Mouse (Mus musculus) testis, adult 10 weeks (tissue): ENCODE results near the gene Adam30. TPM values are rescaled to one million over a fixed set of nuclear protein-coding genes. Genes with fewer than 3 reads are reported as not detected.

Source experiments
- polyA plus RNA-seq: library from polyadenylated mRNA; stranded (reverse); fragments of 350-450 nt; fragmentation: Illumina TruSeq; extraction: RNeasy Lipid Tissue Mini Kit (QIAGEN cat#74804); gene quantifications from one replicate; pipeline ENCODE4 v1.2.3, GENCODE M21; 2014; ENCODE audit warnings: low read depth, low replicate concordance

The Adam30 gene
- 76.5 TPM for polyA plus RNA-seq

DNA sequence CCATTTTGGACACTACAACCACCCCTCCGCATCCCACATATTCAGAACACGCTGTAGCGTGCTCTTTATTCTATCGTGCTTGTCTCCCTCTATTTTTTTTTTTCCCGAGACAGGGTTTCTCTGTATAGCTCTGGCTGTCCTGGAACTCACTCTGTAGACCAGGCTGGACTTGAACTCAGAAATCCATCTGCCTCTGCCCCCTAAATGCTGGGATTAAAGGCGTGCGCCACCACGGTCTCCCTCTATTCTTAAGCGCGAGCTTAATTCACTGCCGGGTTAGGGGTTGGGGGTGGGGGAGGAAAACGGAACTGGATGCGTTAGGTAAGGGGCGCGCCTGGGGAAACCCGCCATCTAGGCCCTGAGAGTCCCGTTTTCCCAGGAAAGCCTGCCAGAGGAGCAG, at the start of gene Adam30:
Gene Adam30 (plus strand): TSS at position 301 of the 400 bp plus-strand sequence.

Other genes starting within 250 kb of the Adam30 start
- 2.0 TPM for gene Notch2, start 147.1 kb upstream of the Adam30 start, polyA plus RNA-seq
- 0.21 TPM for gene Reg4, start 61.5 kb downstream of the Adam30 start, polyA plus RNA-seq
- 40.3 TPM for gene Hmgcs2, start 119.8 kb downstream of the Adam30 start, polyA plus RNA-seq
- 2.7 TPM for gene Phgdh, start 179.4 kb downstream of the Adam30 start, polyA plus RNA-seq
- gene Zfp697, start 221.8 kb downstream of the Adam30 start, polyA plus RNA-seq: 2.2 TPM